Mouse (Mus musculus): Measurements from ENCODE around the gene Orc1. TPM values are rescaled to one million over a fixed set of nuclear protein-coding genes. Genes with fewer than 3 reads are reported as not detected.

The Orc1 gene
- polyA plus RNA-seq (2016; fragmentation: Nextera tagmentation; extraction: Ambion mirVana), result 11.4 and 13.0 TPM in 2 replicates

DNA sequence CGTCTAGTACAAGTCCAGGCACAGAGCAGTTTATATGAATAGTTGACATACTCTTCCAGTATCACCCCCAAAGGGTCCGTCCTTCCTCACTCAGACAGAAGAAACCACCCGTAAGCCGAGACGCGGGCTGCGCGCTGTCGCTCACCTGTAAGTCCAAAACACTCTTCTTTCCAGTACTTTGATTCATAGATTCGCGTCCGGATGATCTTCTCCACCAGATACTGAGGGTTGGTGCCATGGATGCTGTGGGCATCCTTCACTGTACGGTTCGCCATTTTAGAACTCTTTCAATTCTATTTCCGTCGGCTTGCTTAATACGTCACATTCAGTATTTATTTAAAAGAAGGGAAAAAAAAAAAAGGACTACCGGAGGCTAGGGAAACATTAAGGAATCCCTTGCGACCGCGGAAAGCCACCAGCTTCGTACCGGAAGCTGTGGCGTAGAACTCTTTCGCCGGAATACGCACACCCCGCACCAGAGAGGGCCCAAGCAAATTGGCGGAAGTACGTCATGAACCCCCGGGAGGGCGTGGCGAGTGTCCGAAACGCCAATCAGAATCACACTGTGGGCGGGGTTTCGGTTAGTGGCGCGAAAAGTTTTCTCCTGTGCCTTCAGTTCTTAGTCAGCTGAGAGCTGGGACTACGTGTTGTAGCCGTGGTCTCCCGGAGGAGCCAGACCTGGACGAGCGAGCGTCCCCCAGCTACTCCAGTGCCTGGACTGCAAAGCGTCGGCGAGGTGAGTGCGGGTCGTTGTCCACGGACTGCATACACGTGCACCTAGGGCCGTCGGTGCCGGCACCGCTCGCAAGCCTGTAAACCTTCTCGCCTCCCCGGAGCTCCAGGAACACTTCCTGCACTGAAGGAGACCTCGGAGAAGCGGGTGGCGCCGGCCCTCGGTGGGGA lies at the start of gene Orc1, which contains the start of gene Prpf38a:
Orc1 (plus strand) TSS at position 584 of the 903 bp plus-strand sequence.
Prpf38a (minus strand) TSS at position 497 of the 903 bp plus-strand sequence.
- H3K4me2 ChIP-seq, result peak within 1 kb of the TSS; percentile 82
- H3K9ac ChIP-seq, result peak within 1 kb of the TSS; percentile 77
- peaks cover 25% of the 10 kb centered on the region for H3K4me1 ChIP-seq
- H3K9me3 ChIP-seq, result no peaks in the 10 kb centered on the region
- H3K27me3 ChIP-seq, result no peaks in the 10 kb centered on the region
- WGBS, result under 1% methylated on average over 64 of the region's 64 CpGs
- H3K27ac ChIP-seq, result peak within 1 kb of the TSS; percentile 73
- H3K36me3 ChIP-seq (replicated peaks), result peaks cover 26% of the 10 kb centered on the region
- peak; percentile 99 for ATAC-seq (ENCODE audit: low FRiP score)
- peak within 1 kb of the TSS; percentile 76 for H3K4me3 ChIP-seq (replicated peaks)

DNA sequence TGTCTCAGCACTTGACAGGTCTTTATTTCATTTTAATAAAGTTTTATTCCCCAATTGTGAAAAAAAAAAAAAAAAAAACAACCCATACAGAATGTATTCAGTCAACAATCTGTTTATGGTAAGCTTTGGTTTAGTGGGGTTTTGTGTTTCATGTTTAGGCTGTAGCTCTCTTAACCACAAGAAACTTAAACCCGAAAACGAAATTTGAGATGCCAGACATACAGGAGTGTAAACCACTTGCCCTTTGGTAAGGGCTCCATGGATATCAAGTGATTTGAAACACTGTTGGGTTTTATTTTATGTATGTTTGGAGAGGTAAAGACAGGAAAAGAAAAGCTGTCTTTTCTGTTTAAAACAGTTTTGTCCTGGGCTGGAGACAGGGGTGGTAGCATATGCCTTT lies 39.5 kb upstream of the Orc1 start:
- no peaks in the 10 kb centered on the region for H3K9me3 ChIP-seq
- peaks cover 15% of the 10 kb centered on the region for H3K36me3 ChIP-seq (replicated peaks)
- WGBS, result 98% methylated on average over 2 of the region's 2 CpGs
- no peak for ATAC-seq (ENCODE audit: low FRiP score)
- no peak overlapping the region for H3K4me2 ChIP-seq
- no peak overlapping the region for H3K27ac ChIP-seq
- H3K27me3 ChIP-seq, result no peaks in the 10 kb centered on the region
- H3K4me3 ChIP-seq (replicated peaks), result no peak overlapping the region
- no peaks in the 10 kb centered on the region for H3K4me1 ChIP-seq
- no peak overlapping the region for H3K9ac ChIP-seq

DNA sequence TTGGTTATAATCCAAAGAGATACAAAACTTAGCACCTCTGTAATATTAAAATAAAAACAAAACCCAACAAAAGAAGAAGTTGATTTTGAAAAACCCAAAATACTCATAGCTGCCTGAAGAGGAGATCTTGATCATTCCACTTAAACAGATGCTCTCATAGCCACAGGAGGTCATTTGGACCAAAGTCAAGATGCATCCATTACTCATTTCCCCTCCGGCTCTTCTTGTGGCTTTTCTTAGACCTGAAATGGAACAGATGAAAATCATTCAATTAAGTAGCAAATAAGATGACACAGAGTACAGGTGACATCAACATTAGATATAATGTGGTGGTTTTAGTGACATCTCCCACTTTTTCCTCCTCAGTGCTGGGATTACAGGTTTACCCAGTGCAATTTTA lies 14.2 kb upstream of the Orc1 start:
- H3K9ac ChIP-seq, result no peak overlapping the region
- 92% methylated on average over 1 of the region's 1 CpGs for WGBS
- H3K27me3 ChIP-seq, result no peaks in the 10 kb centered on the region
- no peak overlapping the region for H3K27ac ChIP-seq
- peaks cover 84% of the 10 kb centered on the region for H3K36me3 ChIP-seq (replicated peaks)
- no peaks in the 10 kb centered on the region for H3K9me3 ChIP-seq
- no peak for ATAC-seq (ENCODE audit: low FRiP score)
- no peak overlapping the region for H3K4me2 ChIP-seq
- H3K4me3 ChIP-seq (replicated peaks), result no peak overlapping the region
- no peaks in the 10 kb centered on the region for H3K4me1 ChIP-seq

DNA sequence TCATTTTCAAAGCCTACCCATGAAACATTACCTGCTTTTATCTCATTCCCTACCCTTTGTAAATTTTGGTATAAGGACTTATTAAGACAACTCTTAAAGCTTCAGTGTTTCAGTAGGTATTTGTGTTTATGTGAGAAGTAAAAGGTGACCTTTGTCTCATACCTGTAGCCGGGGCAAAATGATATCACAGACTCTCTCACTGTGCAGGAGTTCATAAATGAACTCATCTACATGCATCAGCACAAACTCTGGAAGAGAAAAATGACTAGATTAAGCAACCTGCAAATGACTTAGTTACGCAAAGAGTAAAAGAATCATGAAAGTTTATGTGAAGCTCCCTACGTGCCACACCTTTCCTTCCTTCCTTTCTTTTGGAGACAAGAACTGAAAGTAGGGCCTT lies 6.6 kb upstream of the Orc1 start:
- no peak for ATAC-seq (ENCODE audit: low FRiP score)
- peaks cover 69% of the 10 kb centered on the region for H3K36me3 ChIP-seq (replicated peaks)
- peaks cover 6% of the 10 kb centered on the region for H3K4me1 ChIP-seq
- 99% methylated on average over 3 of the region's 3 CpGs for WGBS
- no peaks in the 10 kb centered on the region for H3K9me3 ChIP-seq
- no peak overlapping the region for H3K4me2 ChIP-seq
- H3K27ac ChIP-seq, result no peak overlapping the region
- H3K27me3 ChIP-seq, result no peaks in the 10 kb centered on the region
- no peak overlapping the region for H3K9ac ChIP-seq
- H3K4me3 ChIP-seq (replicated peaks), result no peak overlapping the region

DNA sequence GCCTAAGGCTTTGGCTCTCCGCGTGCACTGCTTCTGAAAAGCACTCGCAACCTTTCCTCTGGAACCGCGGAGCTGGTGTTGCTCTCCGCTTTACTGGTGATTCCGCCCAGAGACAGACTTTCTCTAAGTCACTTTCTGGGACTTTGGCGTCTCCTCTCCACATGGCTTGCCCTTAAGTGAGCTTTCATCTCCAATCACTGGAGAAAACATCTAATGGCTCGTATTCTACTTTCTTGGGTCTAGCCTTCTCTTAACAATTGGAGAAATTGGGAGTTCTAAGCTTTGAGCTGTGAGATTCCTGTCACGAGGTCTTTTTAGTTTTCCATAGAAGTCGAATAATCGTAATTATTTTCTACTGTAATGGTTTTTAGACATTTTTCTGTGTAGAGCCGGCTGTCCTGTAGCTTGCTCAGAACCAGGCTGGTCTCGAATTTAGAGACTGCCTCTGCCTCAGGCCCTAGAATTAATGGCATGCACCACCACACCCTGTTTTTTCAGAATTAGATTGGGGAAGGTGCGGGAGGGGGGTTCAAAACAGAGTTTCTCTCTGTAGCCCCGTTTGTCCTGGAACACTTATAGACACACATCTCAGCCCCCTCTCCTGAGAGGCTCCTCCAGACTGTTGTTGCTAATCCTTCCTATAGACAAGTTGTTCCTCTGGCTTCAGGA lies 654 bp downstream of the Orc1 start:
- no peak for ATAC-seq (ENCODE audit: low FRiP score)

DNA sequence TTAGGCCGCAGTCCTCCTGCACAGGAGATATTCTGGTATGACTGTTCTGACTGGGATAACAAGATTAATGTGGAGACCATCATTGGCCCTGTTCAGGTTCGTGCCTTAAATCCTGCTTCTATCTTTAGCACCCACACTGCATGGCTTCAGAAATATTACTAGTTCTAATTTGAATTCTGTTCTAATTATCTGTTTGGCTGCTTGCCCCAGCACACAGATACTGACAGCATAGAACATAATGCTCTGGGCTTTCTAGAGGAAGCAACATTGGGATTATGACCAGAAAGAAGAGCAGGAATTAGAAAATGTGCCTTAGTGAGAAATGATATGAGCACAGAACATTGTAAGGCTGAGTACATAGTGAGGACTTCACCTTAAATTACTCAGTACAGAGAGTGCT lies 14.2 kb downstream of the Orc1 start:
- no peaks in the 10 kb centered on the region for H3K4me1 ChIP-seq
- no peak overlapping the region for H3K27ac ChIP-seq
- no peak for ATAC-seq (ENCODE audit: low FRiP score)
- no peaks in the 10 kb centered on the region for H3K9me3 ChIP-seq
- no peak overlapping the region for H3K4me2 ChIP-seq
- H3K27me3 ChIP-seq, result no peaks in the 10 kb centered on the region
- 93% methylated on average over 2 of the region's 2 CpGs for WGBS
- H3K9ac ChIP-seq, result no peak overlapping the region
- no peak overlapping the region for H3K4me3 ChIP-seq (replicated peaks)
- H3K36me3 ChIP-seq (replicated peaks), result peaks cover 16% of the 10 kb centered on the region

More for the DNA sequence above, 654 bp downstream of the Orc1 start:
- Histone ChIP-seq H3K4me1 (peaks cover 25% of the 10 kb centered on the region), H3K4me3 (replicated peaks) (peak overlapping the region; percentile 76), H3K27me3 (no peaks in the 10 kb centered on the region), H3K4me2 (peak overlapping the region; percentile 68), H3K9me3 (no peaks in the 10 kb centered on the region), H3K9ac (peak overlapping the region; percentile 62), H3K36me3 (replicated peaks) (peaks cover 21% of the 10 kb centered on the region), H3K27ac (peak overlapping the region; percentile 63)
- 1% methylated on average over 16 of the region's 16 CpGs for WGBS

DNA sequence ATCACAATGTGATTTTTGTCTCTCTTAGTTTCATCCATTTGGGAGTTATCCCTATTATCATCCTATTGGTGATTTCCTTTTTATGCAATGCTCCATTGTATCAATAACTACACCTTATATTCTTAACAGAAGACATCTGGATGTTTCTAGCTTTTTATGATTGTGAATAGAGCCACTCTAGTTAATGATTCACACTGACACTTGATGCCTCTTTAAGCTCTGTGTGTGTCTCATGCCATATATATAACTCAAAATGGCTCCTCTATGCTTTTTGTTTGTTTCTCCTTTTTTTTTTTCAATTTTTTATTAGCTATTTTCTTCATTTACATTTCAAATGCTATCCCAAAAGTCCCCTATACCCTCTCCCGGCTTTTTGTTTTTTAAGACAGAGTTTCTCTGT lies 16.6 kb downstream of the Orc1 start:
- WGBS, result 78% methylated on average over 1 of the region's 1 CpGs
- H3K27ac ChIP-seq, result no peak overlapping the region
- no peaks in the 10 kb centered on the region for H3K27me3 ChIP-seq
- H3K9me3 ChIP-seq, result no peaks in the 10 kb centered on the region
- H3K9ac ChIP-seq, result no peak overlapping the region
- no peaks in the 10 kb centered on the region for H3K4me1 ChIP-seq
- peaks cover 26% of the 10 kb centered on the region for H3K36me3 ChIP-seq (replicated peaks)
- no peak overlapping the region for H3K4me3 ChIP-seq (replicated peaks)
- no peak overlapping the region for H3K4me2 ChIP-seq
- no peak for ATAC-seq (ENCODE audit: low FRiP score)

DNA sequence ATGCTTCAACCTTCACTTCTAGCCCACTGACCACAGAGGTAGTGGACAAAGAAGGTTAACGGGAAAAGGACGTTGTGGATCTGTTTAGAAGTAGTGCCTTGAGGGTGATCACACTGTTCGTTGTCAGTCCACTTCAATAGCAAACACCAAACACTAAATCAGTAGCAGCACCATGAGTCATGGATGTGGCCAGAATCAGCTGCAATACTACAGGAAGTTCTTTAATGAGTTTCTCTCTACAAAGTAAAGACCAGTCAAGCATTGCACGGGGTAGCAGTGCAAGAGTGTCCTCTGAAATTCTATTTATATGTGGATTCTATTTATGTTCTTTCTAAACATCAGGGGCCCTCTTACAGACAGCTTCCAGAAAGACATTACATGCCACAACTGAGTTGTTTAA lies 19.1 kb downstream of the Orc1 start:
- 87% methylated on average over 4 of the region's 4 CpGs for WGBS
- H3K36me3 ChIP-seq (replicated peaks), result peaks cover 40% of the 10 kb centered on the region
- H3K9ac ChIP-seq, result no peak overlapping the region
- no peaks in the 10 kb centered on the region for H3K27me3 ChIP-seq
- H3K4me1 ChIP-seq, result no peaks in the 10 kb centered on the region
- no peak overlapping the region for H3K4me3 ChIP-seq (replicated peaks)
- no peak overlapping the region for H3K4me2 ChIP-seq
- ATAC-seq (ENCODE audit: low FRiP score), result no peak
- H3K27ac ChIP-seq, result no peak overlapping the region
- H3K9me3 ChIP-seq, result no peaks in the 10 kb centered on the region

DNA sequence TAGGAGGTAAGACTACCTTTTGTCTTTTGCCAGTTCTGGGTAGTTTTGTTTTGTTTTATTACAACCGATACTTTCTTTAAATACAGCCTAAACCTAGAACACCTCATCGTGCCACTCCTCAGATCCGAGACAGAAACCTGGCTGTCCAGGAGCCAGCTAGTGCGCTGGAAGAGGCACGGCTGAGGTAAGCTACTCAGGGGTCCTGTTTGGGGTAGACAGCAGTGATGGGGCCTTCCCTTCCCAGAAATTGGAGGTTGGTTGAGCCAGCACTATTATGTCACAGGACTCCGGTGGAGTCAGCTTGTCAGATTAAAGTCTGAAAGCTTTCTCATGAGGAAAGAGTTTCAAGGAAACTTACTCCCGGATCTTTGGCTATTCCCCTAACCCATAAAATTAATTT lies 22.6 kb downstream of the Orc1 start:
- no peaks in the 10 kb centered on the region for H3K27me3 ChIP-seq
- H3K9ac ChIP-seq, result no peak overlapping the region
- H3K4me1 ChIP-seq, result no peaks in the 10 kb centered on the region
- H3K9me3 ChIP-seq, result no peaks in the 10 kb centered on the region
- no peak overlapping the region for H3K4me2 ChIP-seq
- 95% methylated on average over 7 of the region's 7 CpGs for WGBS
- ATAC-seq (ENCODE audit: low FRiP score), result no peak
- H3K4me3 ChIP-seq (replicated peaks), result no peak overlapping the region
- H3K36me3 ChIP-seq (replicated peaks), result peaks cover 66% of the 10 kb centered on the region
- no peak overlapping the region for H3K27ac ChIP-seq

DNA sequence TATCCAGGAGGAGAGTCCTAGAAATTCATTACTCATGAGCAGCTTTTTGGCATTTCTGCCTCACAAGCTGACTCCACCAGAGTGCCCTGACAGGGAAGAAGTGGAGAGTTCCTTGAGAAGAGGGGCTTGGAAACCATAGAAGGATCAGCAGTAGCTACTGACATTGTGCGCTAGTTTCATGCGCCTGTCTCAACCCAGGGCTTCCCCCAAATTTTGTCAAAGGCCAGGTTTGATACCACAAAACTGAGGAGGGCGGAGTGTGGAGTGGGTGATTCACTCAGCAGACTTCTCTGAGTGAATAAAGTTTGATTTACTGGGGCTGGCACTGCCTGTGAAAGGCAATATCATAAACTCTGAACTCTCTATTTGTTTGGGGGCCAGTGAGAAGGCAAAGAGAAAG lies 29.4 kb downstream of the Orc1 start:
- no peaks in the 10 kb centered on the region for H3K4me1 ChIP-seq
- no peaks in the 10 kb centered on the region for H3K27me3 ChIP-seq
- peaks cover 39% of the 10 kb centered on the region for H3K36me3 ChIP-seq (replicated peaks)
- H3K4me3 ChIP-seq (replicated peaks), result no peak overlapping the region
- no peak overlapping the region for H3K27ac ChIP-seq
- no peak for ATAC-seq (ENCODE audit: low FRiP score)
- H3K9ac ChIP-seq, result no peak overlapping the region
- H3K9me3 ChIP-seq, result no peaks in the 10 kb centered on the region
- H3K4me2 ChIP-seq, result no peak overlapping the region
- WGBS, result 93% methylated on average over 3 of the region's 3 CpGs

DNA sequence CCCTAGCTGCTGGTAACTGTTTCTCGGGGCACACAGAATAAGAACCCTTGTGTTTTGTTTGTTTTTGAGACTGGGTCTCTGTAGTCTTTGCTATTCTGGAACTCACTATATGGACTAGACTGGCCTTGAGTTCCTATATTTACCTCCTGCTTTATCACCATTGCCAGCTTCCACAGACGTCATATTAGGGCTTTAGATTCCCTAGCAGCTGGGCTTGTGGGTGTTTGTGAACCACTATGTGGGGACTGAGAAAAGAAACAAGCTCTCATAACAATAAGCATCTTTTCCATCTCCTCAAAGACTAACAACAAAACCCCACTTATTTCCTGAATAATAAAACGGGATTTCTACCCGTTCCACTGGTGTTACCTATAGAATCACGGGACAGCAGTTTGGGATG lies 31.7 kb downstream of the Orc1 start:
- Histone ChIP-seq H3K4me2 (no peak overlapping the region), H3K9me3 (no peaks in the 10 kb centered on the region), H3K4me1 (no peaks in the 10 kb centered on the region), H3K27me3 (no peaks in the 10 kb centered on the region), H3K9ac (no peak overlapping the region), H3K36me3 (replicated peaks) (peaks cover 30% of the 10 kb centered on the region), H3K27ac (no peak overlapping the region), H3K4me3 (replicated peaks) (no peak overlapping the region)
- ATAC-seq (ENCODE audit: low FRiP score), result no peak
- WGBS, result 88% methylated on average over 5 of the region's 5 CpGs

DNA sequence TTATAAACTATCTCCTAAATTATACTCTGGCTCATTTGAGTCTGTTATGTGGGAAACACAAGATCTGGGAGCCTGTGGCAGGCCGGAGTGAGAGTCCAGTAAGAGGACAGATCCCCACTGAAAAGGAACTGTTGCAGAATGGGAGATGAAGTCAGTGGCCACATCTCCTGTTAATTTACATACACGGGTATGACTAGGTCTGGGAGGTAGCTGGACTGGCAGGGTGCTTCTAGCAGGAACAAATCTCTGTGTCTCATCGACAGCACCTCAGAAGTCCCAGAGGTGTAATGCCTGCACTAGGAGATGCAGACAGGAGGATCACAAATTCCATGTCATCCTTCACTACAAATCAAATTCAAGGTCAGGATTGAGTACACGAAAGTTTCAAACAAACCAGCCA lies 39.4 kb downstream of the Orc1 start:
- peak overlapping the region; percentile 84 for H3K4me2 ChIP-seq
- H3K9ac ChIP-seq, result peak overlapping the region; percentile 94; the same call in 1 of the 2 replicates
- no peaks in the 10 kb centered on the region for H3K9me3 ChIP-seq
- H3K4me3 ChIP-seq (replicated peaks), result peak overlapping the region; percentile 77
- WGBS, result 75% methylated on average over 4 of the region's 4 CpGs
- H3K4me1 ChIP-seq, result peaks cover 15% of the 10 kb centered on the region
- peaks cover 22% of the 10 kb centered on the region for H3K36me3 ChIP-seq (replicated peaks)
- no peak for ATAC-seq (ENCODE audit: low FRiP score)
- H3K27ac ChIP-seq, result no peak overlapping the region
- H3K27me3 ChIP-seq, result no peaks in the 10 kb centered on the region

Data from forebrain, embryonic 12.5 days (tissue).